Mouse (Mus musculus) heart, adult 2 months (tissue): ENCODE measurements around the gene Zfp30.

Source experiments
- CTCF ChIP-seq: fragments of 200-600 bp; IDR thresholded peaks from 2 replicates; pipeline ENCODE4 v1.8.1; 2022; ENCODE audit warnings: antibody characterized with exemption, mild to moderate bottlenecking, moderate library complexity
- EP300 ChIP-seq: fragments of 200-500 bp; IDR thresholded peaks from 2 replicates; pipeline ENCODE4 v1.6.1; 2011; ENCODE audit warnings: low read depth, low read length, control low read depth; ENCODE audit not compliant: insufficient read depth

DNA sequence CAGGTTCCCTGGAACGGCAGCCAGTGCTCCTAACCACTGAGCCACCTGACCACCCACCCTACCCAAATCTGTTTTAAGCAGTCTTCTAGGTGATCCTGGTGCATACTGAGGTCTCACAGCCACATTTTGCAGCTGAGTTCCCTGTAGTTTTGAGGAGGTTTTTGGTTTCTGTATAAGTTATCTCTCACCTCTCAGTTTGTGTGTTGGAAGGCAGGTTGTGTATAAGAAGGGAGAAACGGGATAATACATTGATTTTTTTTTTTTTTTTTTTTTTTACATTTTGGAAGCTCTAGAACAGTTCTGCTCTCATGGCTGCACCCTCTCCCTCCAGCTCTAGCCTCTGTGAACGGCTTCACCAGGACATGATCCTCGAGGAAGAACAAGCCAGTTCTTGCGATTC is 2.1 kb downstream of the Zfp30 start:
- no peak for TF ChIP-seq CTCF
- TF ChIP-seq EP300, result no peak
